Mouse (Mus musculus) megakaryocyte, embryonic 14.5 days (primary cell): ENCODE measurements at regions not wholly inside any gene's neighbourhood (a gene's known extent, or its start where the extent isn't known, plus 50 kb on each side); places are given as distances from the start of the nearest gene placed in this dataset.

Source experiments
- FLI1 ChIP-seq: IDR thresholded peaks from 2 replicates; pipeline ENCODE4 v1.6.1; 2012; ENCODE audit warnings: low read length, inconsistent platforms, mixed read lengths
- GATA1 ChIP-seq: IDR thresholded peaks from 3 replicates; pipeline ENCODE4 v1.6.1; 2012; ENCODE audit warnings: mixed read lengths, low read length, inconsistent platforms, borderline replicate concordance

GRCm38 (mm10) chr2:117865119-117865518 is 246.6 kb upstream of the Thbs1 start:
- no peak for TF ChIP-seq GATA1
- TF ChIP-seq FLI1: no peak
